Mouse (Mus musculus) right cerebral cortex, postnatal 25 days (tissue): Measurements from ENCODE around the gene Gm13271.
A peak's percentile ranks its signal among the peaks of the same experiment; 100 is the strongest.
"Not testable (repeated sequence)": the region's sequence is repeated elsewhere in the genome, so short reads cannot be mapped to it uniquely, and the experiment has no call there.

Experiments used
- DNase-seq: peaks from one replicate; pipeline ENCODE4 v3.0.0; 2022

Gene Gm13271

GRCm38 (mm10) chr4:88754818-88755340, at the start of gene Gm13271:
TSS of gene Gm13271 (plus strand) at chr4:88754868.
- DNase-seq = peak; percentile 62

- DNase-seq = no peak
Measured at GRCm38 (mm10) chr4:88705924-88706323, 48.7 kb upstream of the Gm13271 start.

GRCm38 (mm10) chr4:88707128-88707826, 47.4 kb upstream of the Gm13271 start:
- DNase-seq = no peak

GRCm38 (mm10) chr4:88714281-88714680, 40.4 kb upstream of the Gm13271 start:
- DNase-seq = no peak

GRCm38 (mm10) chr4:88715059-88715458, 39.6 kb upstream of the Gm13271 start:
- no peak for DNase-seq

GRCm38 (mm10) chr4:88718715-88719114, 36.0 kb upstream of the Gm13271 start:
- no peak for DNase-seq

GRCm38 (mm10) chr4:88721791-88722721, 32.6 kb upstream of the Gm13271 start, which contains the start of the genes Gm26566 and Klhl9:
TSS of gene Gm26566 (plus strand) at chr4:88721805.
TSS of gene Klhl9 (minus strand) at chr4:88722465.
- DNase-seq = peak; percentile 90

- no peak for DNase-seq
Measured at GRCm38 (mm10) chr4:88723497-88724090, 31.1 kb upstream of the Gm13271 start.

GRCm38 (mm10) chr4:88726727-88727126, 27.9 kb upstream of the Gm13271 start:
- no peak for DNase-seq

- DNase-seq = no peak
Measured at GRCm38 (mm10) chr4:88727324-88727723, 27.3 kb upstream of the Gm13271 start.

- peak; percentile 31 for DNase-seq
Measured at GRCm38 (mm10) chr4:88738480-88738879, 16.2 kb upstream of the Gm13271 start.

GRCm38 (mm10) chr4:88739036-88739435, 15.6 kb upstream of the Gm13271 start:
- no peak for DNase-seq

- no peak for DNase-seq
Measured at GRCm38 (mm10) chr4:88741426-88741825, 13.2 kb upstream of the Gm13271 start.

- no peak for DNase-seq
Measured at GRCm38 (mm10) chr4:88742771-88743371, 11.8 kb upstream of the Gm13271 start.

- no peak for DNase-seq
Measured at GRCm38 (mm10) chr4:88744207-88744606, 10.5 kb upstream of the Gm13271 start.

GRCm38 (mm10) chr4:88749926-88750325, 4.7 kb upstream of the Gm13271 start:
- no peak for DNase-seq

GRCm38 (mm10) chr4:88756581-88757513, 2.2 kb downstream of the Gm13271 start:
- DNase-seq = not testable (repeated sequence)

- peak; percentile 90 for DNase-seq
Measured at GRCm38 (mm10) chr4:88757628-88758031, 3.0 kb downstream of the Gm13271 start.

- not testable (repeated sequence) for DNase-seq
Measured at GRCm38 (mm10) chr4:88758751-88759150, 4.1 kb downstream of the Gm13271 start.

GRCm38 (mm10) chr4:88759610-88760268, 5.1 kb downstream of the Gm13271 start, which contains the start of gene Gm13283:
TSS of gene Gm13283 (plus strand) at chr4:88760119.
- DNase-seq = not testable (repeated sequence)

- DNase-seq = peak; percentile 37
Measured at GRCm38 (mm10) chr4:88760431-88760830, 5.8 kb downstream of the Gm13271 start.
